Mouse (Mus musculus) forebrain, postnatal 0 days (tissue): ENCODE measurements around the gene Tada2b. TPM values are rescaled to one million over a fixed set of nuclear protein-coding genes. Genes with fewer than 3 reads are reported as not detected.

ENCODE experiments used
- ATAC-seq: fragments of 200-750 bp; cut with Nextera tagmentation; 2 replicates; pipeline ENCODE4 v1.8.0; 2017; ENCODE audit warnings: mild to moderate bottlenecking, moderate library complexity
- DNase-seq: peaks from one replicate; pipeline ENCODE4 v3.0.0-alpha.2; 2015
- H3K27ac ChIP-seq: fragments of 300-500 bp; sonication (generic); 2 replicates; pipeline ENCODE4 v1.5.1; 2014; ENCODE audit warnings: low read depth, mild to moderate bottlenecking, antibody characterized with exemption, low read length, moderate library complexity, mixed read lengths
- H3K27me3 ChIP-seq: fragments of 300-500 bp; sonication (generic); 2 replicates; pipeline ENCODE4 v1.6.1; 2014; ENCODE audit warnings: mild to moderate bottlenecking, low read length, mixed read lengths; ENCODE audit not compliant: insufficient read depth
- H3K36me3 ChIP-seq: fragments of 300-500 bp; sonication (generic); 2 replicates; pipeline ENCODE4 v1.6.1; 2014; ENCODE audit warnings: mild to moderate bottlenecking, moderate library complexity; ENCODE audit not compliant: insufficient read depth
- H3K4me1 ChIP-seq: fragments of 300-500 bp; sonication (generic); 2 replicates; pipeline ENCODE4 v1.6.1; 2014; ENCODE audit warnings: antibody characterized with exemption; ENCODE audit not compliant: insufficient read depth
- H3K4me2 ChIP-seq: fragments of 300-500 bp; sonication (generic); 2 replicates; pipeline ENCODE4 v1.6.1; 2014; ENCODE audit warnings: low read depth, mild to moderate bottlenecking, moderate library complexity
- H3K4me3 ChIP-seq: fragments of 300-500 bp; sonication (generic); 2 replicates; pipeline ENCODE4 v1.5.1; 2014; ENCODE audit warnings: low read depth, low read length, mixed read lengths
- H3K9ac ChIP-seq: fragments of 300-500 bp; sonication (generic); 2 replicates; pipeline ENCODE4 v1.6.1; 2014; ENCODE audit warnings: mild to moderate bottlenecking
- H3K9me3 ChIP-seq: fragments of 300-500 bp; sonication (generic); 2 replicates; pipeline ENCODE4 v1.6.1; 2016; ENCODE audit warnings: low read length
- CTCF ChIP-seq: sonication (generic); IDR thresholded peaks from 2 replicates; pipeline ENCODE4 v1.5.1; 2016; ENCODE audit warnings: antibody characterized with exemption, control low read depth, low read depth
- WGBS: fragments of 180-500 bp; shearing (Covaris S2); extraction: QIAGEN DNeasy Blood & Tissue Kit; methylation state at CpG from one replicate; pipeline ENCODE4 v1.1.7; 2014; 5-methylcytosine and 5-hydroxymethylcytosine counted together
- polyA plus RNA-seq: library from polyadenylated mRNA; unstranded; fragments of >200 nt; fragmentation: Nextera tagmentation; extraction: Ambion mirVana; gene quantifications from 2 replicates; pipeline ENCODE4 v1.2.1, GENCODE M21; 2015
- total RNA-seq: library from RNA; depleted of rRNA; stranded (reverse); fragments of >200 nt; gene quantifications from 2 replicates; pipeline ENCODE4 v1.2.3, GENCODE M21; 2014

The Tada2b gene
- total and polyA plus RNA-seq, 2 experiments from 2014 or later: 3.0 to 22.0 TPM

- no peak overlapping the region for H3K4me2 ChIP-seq
- 90% methylated on average over 7 of the region's 7 CpGs for WGBS
- no peak overlapping the region for H3K9ac ChIP-seq
- no peaks in the 10 kb centered on the region for H3K9me3 ChIP-seq
- no peak overlapping the region for H3K4me3 ChIP-seq
- H3K27ac ChIP-seq: no peak overlapping the region
- no peak for DNase-seq
- no peaks in the 10 kb centered on the region for H3K27me3 ChIP-seq
- H3K36me3 ChIP-seq: peaks cover 94% of the 10 kb centered on the region
- no peak for TF ChIP-seq CTCF
- H3K4me1 ChIP-seq: no peaks in the 10 kb centered on the region
- ATAC-seq: no peak
Measured at GRCm38 (mm10) chr5:36505235-36505634, 21.1 kb upstream of the Tada2b start.

GRCm38 (mm10) chr5:36494709-36495108 is 10.6 kb upstream of the Tada2b start:
- 95% methylated on average over 9 of the region's 9 CpGs for WGBS
- no peak overlapping the region for H3K4me3 ChIP-seq
- no peak overlapping the region for H3K4me2 ChIP-seq
- no peaks in the 10 kb centered on the region for H3K9me3 ChIP-seq
- no peaks in the 10 kb centered on the region for H3K4me1 ChIP-seq
- no peaks in the 10 kb centered on the region for H3K27me3 ChIP-seq
- H3K36me3 ChIP-seq: peaks cover 70% of the 10 kb centered on the region
- H3K27ac ChIP-seq: no peak overlapping the region
- no peak overlapping the region for H3K9ac ChIP-seq
- no peak for TF ChIP-seq CTCF
- DNase-seq: no peak
- no peak for ATAC-seq

GRCm38 (mm10) chr5:36493919-36494318 is 9.8 kb upstream of the Tada2b start:
- Histone ChIP-seq H3K36me3 (peaks cover 66% of the 10 kb centered on the region), H3K9ac (no peak overlapping the region), H3K4me3 (no peak overlapping the region), H3K9me3 (no peaks in the 10 kb centered on the region), H3K27ac (no peak overlapping the region), H3K27me3 (no peaks in the 10 kb centered on the region), H3K4me1 (no peaks in the 10 kb centered on the region), H3K4me2 (no peak overlapping the region)
- WGBS: 83% methylated on average over 6 of the region's 6 CpGs
- DNase-seq (no peak), ATAC-seq (no peak)
- no peak for TF ChIP-seq CTCF

GRCm38 (mm10) chr5:36489225-36489624 is 5.1 kb upstream of the Tada2b start:
- DNase-seq (peak; percentile 38), ATAC-seq (no peak)
- Histone ChIP-seq H3K27ac (no peak overlapping the region), H3K9me3 (no peaks in the 10 kb centered on the region), H3K4me1 (peaks cover 5% of the 10 kb centered on the region; the same call in 1 of the 2 replicates), H3K4me2 (no peak overlapping the region), H3K4me3 (no peak overlapping the region), H3K36me3 (peaks cover 31% of the 10 kb centered on the region), H3K27me3 (no peaks in the 10 kb centered on the region), H3K9ac (no peak overlapping the region)
- 44% methylated on average over 2 of the region's 2 CpGs for WGBS
- peak; percentile 68 for TF ChIP-seq CTCF

- H3K27me3 ChIP-seq: no peaks in the 10 kb centered on the region
- H3K27ac ChIP-seq: no peak overlapping the region
- DNase-seq (no peak), ATAC-seq (no peak)
- H3K4me1 ChIP-seq: peaks cover 21% of the 10 kb centered on the region
- peak overlapping the region; percentile 94 for H3K4me2 ChIP-seq
- no peak overlapping the region for H3K9ac ChIP-seq
- peak overlapping the region; percentile 72; the same call in 1 of the 2 replicates for H3K4me3 ChIP-seq
- 53% methylated on average over 19 of the region's 19 CpGs for WGBS
- TF ChIP-seq CTCF: no peak
- no peaks in the 10 kb centered on the region for H3K9me3 ChIP-seq
- H3K36me3 ChIP-seq: no peaks in the 10 kb centered on the region
Measured at GRCm38 (mm10) chr5:36485306-36485705, 1.2 kb upstream of the Tada2b start.

- Histone ChIP-seq H3K4me2 (peak overlapping the region; percentile 85), H3K27me3 (no peaks in the 10 kb centered on the region), H3K9ac (peak overlapping the region; percentile 67), H3K36me3 (no peaks in the 10 kb centered on the region), H3K4me3 (peak overlapping the region; percentile 72), H3K9me3 (no peaks in the 10 kb centered on the region), H3K27ac (peak overlapping the region; percentile 77), H3K4me1 (peaks cover 21% of the 10 kb centered on the region)
- DNase-seq: peak; percentile 51
- TF ChIP-seq CTCF: no peak
- 2% methylated on average over 58 of the region's 58 CpGs for WGBS
- peak; percentile 34 for ATAC-seq
Measured at GRCm38 (mm10) chr5:36483203-36484101, 633 bp downstream of the Tada2b start.

- H3K4me1 ChIP-seq: peaks cover 21% of the 10 kb centered on the region
- H3K4me2 ChIP-seq: no peak overlapping the region
- WGBS: 81% methylated on average over 1 of the region's 1 CpGs
- H3K27me3 ChIP-seq: no peaks in the 10 kb centered on the region
- H3K9me3 ChIP-seq: no peaks in the 10 kb centered on the region
- H3K4me3 ChIP-seq: no peak overlapping the region
- peak; percentile 48 for TF ChIP-seq CTCF
- H3K36me3 ChIP-seq: 0 out of 2 replicates have a peak, but pooled peaks cover 3% of the 10 kb centered on the region
- no peak for DNase-seq
- no peak overlapping the region for H3K9ac ChIP-seq
- ATAC-seq: no peak
- no peak overlapping the region for H3K27ac ChIP-seq
Measured at GRCm38 (mm10) chr5:36481114-36481513, 3.0 kb downstream of the Tada2b start.
